Mouse (Mus musculus): ENCODE measurements around the gene Tha1.
A peak's percentile ranks its signal among the peaks of the same experiment; 100 is the strongest.

Gene Tha1

DNA sequence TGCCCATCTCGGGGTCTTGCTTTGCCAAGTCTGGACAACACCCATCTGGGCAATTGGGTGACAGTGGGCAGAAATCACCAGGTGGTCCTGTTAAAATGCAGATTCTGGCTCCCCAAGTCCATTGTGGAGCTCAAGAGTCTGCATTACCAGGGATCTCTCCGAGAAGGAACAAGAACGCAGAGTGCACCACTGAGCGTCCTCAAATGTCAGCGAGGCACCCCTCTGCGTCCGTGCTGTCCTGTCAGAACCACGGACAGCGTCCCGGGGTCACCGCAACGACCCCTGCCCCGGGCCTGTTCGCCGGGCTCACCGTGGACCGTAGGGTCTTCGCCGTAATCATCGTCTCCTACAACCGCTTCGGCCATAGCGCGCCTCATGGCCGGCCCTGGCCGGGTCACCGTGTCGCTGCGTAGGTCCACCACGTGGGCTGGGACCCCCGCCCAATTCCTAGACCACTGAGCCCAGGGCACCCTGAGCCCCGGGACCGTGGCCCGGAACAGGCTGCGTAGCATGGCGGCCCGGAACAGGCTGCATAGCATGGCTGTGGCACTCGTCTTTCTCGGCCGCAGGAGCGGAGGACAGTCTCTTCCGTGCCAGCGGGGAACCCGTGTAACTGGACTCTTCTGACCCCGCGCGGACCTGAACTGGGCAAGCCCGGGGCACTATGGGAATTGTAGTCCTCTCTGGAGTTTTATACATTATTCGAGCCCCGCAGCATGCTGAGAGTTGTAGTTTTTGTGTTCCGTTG, at the start of gene Tha1:
Gene Tha1, minus strand, starts transcription at position 621 of the 748 bp plus-strand sequence.
- peak; percentile 81 to 87 for DNase-seq

DNA sequence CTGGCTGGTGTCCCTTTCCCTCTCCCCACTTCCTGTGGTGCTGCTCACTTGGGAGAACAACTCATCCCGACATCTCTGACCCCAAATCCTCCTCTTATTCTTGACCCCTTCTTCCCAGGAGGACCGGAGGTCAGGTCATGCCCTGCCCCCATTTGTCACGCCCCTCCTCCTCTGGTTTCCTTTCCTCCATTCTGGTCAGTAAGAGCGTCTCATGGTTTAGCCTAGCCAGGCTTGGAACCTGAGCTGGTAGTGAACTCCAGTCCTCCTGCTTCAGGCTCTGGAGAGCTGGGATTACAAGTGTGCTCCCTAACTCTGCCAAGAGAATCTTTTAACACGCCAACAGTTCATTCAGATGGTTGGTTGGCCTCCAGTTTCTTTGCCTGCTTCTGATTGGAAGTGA, 45.9 kb upstream of the Tha1 start:
- peak; percentile 40 to 46 for DNase-seq

DNA sequence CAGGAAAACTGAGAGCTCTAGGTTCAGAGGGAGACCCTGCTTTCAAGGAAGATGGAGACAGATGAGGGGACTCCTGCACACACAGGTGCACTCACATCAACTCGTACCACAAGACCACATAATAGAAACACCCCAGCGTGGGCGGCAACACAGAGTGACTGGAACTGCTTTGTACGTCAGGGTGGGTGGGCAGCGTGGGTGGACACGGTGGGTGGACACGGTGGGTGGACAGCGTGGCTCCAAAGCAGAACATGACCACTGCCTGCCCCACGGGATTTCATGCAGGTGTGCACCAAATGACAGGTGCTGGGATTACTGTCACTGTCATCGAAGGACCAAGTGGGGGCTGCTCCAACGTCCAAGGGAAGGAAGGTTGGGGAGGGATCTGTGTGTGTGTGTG, 45.3 kb upstream of the Tha1 start:
- DNase-seq: no peak

DNA sequence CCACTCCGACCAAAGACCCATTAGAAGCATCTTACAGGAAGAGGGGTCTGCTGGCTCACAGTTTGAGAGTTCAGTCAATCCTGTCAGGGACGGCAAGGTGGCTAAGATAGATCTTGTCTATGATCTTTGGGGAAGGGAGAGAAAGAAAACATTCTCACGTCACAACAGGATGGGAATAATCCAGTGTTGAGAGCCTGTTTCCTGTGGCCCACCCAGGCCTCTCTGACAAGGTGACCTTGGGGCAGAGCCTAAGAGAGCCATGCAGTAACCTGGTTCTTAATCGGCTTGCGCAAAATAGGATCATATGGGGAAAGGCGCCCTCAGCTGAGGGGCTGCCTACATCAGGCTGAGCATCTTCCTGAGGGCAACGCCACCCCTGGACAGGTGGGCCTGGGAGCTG, 42.6 kb upstream of the Tha1 start:
- DNase-seq: no peak

DNA sequence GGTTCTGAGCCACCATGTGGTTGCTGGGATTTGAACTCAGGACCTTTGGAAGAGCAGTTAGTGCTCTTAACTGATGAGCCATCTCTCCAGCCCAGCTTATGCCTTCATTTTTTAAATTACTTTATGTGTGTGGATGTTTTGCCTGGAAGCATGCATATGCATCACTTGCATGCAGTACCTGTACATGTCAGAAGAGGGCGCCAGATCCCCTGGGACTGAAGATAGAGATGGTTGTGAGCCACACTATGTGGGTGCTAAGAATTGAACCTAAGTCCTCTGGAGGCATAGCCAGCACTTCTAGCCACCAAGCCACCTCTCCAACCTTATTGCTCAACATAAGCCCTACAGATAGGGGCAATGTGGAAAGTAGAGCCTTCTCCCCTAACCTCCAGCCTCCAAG, 42.1 kb upstream of the Tha1 start:
- DNase-seq: no peak

DNA sequence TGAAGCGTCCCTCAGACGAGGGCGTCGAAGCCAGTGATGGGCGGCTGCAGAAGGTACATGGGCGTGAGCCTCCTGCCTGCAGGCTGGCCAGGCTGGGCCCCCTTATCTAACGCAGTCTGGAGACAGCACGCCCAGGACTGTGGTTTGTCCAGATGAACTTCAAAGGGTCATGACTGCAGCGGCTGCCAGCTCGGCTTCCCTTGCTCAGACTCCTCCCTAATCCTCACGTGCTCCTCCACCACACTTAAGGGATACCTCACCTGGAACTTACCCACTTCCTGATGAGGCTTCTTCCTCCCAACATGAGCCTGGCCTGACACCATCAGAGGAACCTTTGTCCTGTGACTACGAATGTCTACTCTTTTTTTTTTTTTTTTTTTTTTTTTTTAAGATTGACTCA, 41.2 kb upstream of the Tha1 start:
- no peak for DNase-seq

DNA sequence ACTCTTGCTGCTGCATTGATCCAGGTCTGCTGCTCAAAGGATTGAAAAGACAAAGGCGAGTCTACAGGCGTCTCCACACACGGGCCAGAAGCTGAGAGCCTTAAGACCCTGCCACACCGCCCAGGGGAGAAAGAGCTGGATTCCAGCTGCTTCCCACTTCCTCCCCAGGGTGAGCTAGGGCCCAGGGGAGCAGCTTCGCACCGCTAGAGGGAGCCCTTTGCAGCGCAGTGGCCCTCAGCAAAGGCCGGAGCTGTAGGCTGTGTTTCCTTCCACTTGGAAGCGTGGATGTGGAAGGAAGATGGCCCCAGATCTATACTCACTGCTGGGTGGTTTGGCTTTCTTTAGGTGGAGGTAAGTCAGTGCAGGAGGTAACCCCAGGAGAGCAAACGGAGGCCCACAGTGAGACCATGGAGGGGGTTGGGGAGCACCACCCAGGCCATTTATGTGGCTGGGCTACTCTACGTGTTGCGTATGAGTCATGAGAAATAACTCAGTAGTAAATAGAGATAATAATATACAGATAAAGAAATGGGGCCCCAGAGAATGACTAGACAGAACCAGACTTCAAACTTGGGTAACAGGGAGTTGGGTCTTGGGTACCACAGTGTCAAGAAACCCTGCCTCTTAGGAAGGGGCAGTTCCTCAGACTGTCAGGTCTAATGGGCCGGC, 39.5 kb upstream of the Tha1 start:
- DNase-seq: peak; percentile 68 to 84

DNA sequence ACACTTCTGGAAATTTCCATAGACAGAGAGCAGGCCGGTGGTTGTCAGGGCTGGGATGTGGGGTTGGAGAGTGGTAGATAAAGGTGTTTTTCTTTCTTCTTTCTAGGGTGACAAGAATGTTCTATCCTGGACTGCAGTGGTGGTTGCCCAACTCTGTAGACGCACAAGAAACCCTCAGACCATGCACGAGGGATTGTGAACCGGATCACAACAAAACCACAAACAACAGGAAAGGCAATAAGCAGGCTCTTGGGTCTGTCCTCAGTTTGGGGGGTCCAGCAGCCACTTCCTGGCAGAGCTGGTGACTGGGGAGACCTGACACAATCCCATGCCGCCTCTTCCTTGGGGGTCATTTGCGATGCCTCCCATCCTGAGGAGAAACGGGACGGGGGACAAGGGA, 36.1 kb upstream of the Tha1 start:
- no peak for DNase-seq

DNA sequence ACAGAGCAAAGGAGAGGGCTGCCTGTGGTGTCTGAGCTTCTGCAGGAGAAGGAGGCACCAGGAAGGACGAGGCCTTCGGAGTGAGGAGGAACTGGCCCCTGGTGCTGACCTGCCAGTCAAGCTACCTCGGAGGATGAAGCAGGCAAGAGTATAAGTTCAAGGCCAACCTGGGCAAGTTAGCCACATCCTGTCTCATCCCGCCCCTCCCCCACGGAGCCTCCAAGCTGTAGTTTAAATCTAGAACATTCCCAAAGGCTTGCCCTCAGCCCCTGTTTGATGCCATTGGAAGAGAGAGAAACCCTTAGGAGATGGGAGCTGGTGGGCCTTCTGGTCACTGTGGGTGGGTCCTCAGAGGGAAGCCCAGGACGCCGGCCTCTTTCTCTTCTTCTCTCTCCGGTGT, 31.2 kb upstream of the Tha1 start:
- DNase-seq: no peak

DNA sequence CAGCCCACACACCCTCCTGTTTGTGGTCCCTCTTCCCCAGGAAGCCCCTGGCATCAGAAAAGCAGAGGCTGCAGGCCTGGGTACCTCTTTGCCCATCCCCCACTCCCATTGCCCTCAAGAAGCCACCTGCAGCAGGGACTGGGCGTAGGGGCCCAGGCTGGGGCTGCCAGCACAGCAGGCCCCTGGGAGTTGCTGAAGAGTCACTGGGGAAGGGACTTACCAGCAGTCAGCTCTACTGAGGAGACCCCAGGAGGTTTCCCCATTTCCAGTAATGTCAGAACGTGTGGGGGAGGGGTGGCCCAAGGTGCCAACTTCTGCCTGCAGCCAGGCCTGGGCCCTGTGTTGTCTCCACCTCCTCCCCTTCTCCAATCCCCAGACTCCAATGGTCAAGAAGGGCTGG, 29.0 kb upstream of the Tha1 start:
- no peak for DNase-seq

DNA sequence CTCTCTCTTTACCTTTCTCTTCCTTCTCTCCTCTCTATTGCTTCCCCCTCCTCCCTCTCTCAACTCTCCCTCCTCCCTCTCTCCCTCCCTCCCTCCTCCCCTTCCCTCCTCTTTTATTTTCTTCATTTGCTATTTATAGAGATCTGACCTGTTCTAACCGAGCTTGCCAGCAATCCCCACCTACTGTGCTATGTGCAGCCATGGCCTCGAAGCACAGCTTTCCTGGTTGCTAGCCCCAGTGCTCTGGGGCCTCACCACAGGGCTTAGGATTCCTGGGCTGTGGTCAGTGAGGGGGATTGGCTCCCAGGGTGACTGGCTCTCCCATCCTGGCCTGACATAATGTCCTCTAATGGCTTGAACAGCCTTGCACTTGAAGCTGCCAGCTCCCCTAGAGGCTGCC, 23.3 kb upstream of the Tha1 start:
- no peak for DNase-seq

DNA sequence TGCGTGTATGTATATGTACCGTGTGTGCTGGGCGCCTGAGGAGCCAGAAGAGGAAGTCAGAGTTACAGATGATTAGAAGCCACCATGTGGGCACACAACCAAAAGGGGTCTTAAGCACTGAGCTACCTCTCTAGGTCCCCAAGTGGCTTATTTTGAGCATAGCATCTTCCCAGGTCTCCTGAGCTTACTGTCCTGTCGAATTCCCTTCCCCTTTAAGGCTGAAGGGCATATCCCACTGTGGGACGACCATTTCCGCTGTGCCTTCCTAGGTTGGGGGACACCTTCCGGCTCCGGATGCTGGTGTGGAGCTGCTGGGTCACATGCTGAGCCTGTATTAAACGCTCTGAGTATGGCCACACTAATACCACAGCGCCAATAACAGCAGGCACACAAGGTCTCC, 21.4 kb upstream of the Tha1 start:
- DNase-seq: no peak

DNA sequence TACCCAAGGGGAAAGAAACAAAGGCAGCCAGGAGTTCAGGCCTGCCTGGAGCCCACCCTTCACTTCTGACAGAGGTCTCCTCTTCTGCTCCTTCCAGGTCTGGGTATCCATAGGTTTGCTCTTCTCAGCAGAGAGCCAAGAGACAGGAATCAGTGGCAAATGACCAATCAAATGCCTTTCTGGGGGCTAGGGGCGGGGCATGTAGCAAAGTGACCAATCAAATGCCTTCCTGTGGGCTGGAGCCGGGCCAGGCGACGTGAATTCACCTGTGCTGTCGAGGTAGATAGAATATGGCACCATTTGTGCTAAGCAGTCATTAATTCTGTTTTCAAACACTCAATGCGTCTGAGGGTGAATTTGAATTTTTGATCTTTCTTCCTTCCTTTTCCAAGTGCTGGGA, 18.9 kb upstream of the Tha1 start:
- DNase-seq: no peak

DNA sequence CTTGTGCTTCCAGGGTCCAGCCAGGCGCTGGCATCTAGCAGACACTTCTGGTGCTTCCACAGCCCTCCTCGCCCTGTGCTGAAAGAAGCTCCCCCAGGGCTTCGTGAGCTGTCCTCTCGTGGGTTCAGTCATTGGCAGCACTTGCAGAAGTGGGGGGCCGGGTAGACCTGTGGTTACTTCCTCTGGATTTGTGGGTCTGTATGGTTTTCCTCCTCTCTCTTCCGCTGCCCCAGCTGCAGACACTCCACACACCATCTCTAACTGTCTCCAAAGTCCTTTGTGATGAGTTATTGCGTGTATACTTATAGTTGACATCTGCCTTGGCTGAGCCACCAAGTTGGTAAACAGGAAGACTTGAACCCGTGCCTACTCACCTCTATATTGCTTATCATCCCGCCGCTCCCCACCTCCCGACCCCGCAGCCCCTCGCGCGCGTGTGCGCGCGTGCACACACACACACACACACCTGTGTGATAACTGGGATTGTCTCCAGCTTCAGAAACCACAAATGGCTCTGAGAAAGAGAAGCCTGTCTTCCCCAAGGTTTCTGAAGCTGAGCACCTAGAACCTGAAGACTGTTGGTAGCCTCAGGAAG, 18.4 kb upstream of the Tha1 start:
- no peak for DNase-seq

DNA sequence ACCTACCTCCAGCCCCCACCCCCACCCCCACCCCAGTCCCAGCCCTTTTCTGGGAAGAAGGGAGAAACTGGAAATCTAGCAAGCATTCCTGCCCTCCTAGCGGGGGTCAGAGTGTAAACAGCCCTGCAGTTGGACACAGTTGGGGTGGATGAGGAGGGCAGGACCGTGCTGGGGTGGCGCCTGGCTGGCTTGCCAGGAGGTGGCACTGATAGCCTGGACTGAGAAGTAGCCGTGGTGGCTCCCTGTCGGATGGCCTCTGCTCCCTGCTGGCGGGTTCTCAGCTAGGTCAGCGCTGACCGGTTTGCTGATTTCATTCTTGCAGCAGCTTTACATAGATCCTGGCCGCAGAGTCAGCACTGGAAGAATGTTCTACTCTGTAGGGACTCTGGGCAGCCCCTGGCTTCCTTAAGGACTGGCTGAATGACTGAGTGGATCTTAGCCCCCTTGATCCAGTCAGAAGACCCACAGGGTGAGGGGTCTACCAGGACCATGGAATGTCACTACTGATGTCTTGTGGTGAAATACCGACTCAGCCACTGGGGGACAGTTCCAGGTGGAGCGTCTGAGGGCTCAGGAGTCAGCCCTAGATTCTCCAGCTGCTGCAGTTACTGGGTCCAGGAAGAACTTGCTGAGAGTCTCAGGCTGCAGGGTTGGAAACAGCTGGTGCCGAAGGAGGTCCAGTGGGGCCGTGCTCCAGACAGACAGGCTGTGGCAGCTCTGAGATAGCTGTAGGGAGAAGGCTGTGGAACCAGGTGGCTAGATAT, 17.4 kb upstream of the Tha1 start:
- peak in 1 of 2 experiments; percentile 36 for DNase-seq

DNA sequence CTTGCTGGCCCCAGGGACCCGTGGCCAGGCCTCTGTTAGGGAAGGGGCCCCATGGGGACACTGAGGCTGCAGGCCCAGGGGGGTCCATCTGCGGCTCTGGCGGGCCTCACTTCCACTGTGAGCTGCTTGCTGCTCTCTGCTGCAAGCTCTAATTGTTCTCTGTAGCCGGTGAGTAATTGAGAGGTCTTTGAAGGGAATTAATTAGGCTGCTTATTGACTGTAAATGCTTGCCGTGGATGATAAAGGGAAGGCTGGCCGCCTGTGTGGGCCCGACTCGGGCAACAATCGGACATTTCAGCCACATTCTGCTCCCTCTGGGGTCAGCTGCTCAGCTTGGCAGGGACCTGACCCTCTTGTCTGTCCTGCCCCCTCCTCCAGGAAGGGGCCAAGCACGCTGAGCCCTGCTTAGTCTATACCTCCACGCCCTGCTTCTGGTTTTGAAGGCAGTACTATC, 16.6 kb upstream of the Tha1 start:
- no peak for DNase-seq

DNA sequence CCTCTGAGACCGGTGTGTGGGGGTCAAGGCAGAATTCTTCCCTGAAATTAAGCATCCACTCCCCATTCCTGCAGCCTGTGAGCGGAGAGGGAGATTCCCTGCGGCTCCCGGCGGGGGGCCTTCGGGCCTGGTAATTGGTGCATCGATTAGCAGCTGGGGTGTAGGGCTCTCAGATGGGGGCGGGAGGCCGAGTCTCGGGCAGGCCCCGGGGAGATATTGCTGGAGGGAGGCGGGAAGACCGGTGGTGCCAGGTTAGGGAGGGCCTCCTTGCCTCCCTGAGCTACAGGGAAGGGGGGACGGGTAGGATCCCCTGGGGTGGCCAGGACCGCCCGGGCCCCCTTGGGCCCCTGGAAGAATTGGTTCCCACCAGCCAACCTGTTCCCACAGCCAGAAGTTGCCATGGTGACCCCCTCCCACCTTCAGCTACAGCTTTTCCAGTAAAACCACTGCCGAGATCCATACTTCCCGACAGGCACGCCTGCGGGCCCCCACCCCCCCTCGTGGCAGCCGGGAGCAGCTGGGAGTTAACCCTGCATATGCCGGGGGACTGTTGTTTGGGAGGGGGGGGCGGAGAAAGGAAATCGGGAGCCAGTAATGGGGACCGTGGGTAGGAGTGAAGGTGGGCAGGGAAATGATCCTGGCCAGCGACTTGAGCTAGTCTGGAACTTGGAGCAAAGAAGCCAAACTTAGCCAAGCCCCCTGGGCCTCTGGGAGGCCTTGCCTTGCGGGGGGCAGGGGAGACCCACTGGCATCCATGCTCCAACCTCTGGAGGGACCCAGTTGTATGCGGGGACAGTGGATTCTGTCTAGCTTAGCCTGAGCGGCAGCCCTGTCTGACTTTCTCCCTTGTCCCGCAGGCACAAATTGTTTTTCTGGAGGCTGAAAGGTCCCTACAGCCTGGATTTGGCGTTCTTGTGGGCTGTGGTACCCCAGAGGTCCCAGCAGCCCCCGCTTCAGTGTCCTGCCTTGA, 15.9 kb upstream of the Tha1 start:
- DNase-seq: no peak

DNA sequence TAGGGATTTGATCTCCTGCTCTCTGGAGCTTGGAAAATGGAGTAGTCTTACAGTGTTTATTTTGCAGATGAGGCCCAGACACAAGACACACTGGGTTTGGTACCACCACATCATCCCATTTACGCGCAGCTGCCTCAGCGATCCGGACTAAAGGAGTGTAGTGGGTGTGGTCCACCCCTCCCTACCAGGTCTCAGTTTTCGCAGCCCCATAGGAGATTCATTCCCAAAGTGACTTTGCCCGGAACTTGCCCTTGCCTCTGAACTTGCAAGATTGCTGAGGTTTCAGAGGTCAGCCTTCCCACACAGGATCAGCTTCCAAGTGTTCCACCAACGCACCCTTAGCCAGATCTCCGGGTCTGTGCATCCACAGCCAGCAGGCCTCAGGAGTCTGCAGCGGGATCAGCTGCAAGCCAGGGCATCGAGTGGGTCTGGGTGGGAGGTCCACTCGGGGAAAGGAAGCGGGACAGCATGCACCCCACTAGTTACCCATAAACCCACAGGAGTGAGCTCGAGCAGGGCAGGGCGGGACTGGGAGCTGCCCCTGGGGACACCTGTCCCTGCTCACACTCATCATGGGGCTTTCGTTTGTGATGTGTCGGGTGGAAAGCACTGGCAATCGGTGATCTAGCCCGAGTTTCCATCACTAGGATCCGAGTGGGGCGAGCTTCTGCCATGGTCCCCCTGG, 15.0 kb upstream of the Tha1 start:
- DNase-seq: no peak

DNA sequence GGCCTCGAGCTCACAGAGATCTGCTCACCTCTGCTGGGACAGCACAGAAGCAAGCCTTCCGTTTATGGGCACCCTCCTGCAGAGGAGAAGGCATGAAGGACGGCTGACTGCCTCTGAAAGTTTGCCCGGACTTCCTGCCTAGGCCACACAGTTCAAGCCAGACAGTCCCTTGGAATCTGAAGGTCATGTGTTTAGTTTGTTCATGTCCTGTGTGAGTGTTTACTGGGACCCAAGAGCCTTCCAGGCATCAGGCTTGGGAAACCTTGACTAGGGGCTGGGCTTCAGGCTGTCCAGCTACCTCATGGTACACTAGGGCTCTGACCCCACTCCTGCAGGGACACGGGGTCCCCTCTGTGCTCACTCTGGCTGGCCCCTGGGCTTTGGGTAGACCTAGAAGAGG, 12.7 kb upstream of the Tha1 start:
- no peak for DNase-seq

DNA sequence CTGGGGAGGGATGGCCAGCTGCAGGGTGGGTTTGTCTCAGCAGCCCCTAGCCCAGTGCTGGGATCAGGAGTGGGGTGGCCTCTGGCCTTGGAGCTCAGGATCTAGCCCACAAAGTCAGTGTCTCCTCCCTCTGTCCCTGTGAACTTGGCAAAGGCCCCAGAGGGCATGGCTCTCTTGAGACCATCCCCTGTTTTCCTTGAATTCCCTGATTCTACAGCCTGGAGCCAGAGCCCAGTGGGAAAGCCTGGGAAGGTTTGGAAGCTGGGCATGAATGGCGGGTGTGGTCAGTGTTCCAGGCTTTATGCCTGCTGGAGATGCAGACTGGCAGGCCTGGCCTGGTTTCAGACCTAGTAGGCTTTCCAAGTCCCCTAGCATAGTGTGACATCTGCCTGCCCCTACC, 8.9 kb upstream of the Tha1 start:
- no peak for DNase-seq

DNA sequence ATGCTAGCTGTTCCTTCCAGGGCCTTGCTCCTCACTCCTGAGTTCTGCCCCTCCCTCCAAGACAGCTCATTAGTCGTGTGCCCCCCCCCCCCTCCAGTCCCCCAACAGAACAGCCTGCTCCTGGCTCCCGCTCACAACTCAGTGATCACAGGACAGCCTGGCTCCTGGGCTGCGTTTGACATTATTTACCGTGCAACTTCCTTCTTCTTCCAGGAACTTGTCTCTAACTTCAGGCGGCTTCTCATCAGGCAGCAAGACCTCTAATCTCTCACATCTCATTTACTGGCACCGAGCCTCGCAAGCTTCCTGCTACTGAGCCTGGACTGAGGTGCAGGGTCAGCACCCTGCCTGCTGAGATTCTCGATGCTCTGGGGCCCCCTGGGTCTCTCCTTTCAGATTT, 8.5 kb upstream of the Tha1 start:
- peak; percentile 60 to 64 for DNase-seq

DNA sequence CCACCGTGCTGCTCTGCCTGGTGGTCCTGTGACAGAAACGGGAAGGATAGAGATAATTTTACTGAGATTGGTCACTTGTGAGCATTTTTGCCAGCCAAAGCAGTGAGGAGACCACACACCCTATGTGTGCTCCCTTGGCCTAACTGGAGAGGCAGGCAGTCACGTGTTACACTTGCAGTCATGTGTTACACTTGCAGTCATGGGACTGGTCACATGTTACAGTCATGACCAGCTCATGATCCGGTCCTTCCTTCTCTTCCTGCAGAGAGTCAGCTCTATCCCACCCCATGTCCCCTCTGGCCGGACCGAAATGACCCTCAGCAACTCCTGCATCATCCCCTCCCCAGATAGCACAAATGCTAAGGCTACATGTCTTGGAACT, 7.7 kb upstream of the Tha1 start:
- no peak for DNase-seq
